ENCODE assay signal across 7 mouse cellular contexts in genomic region chr4:44113393-44114138, GRCm38 (mm10). TPM values are rescaled to one million over a fixed set of nuclear protein-coding genes. Genes with fewer than 3 reads are reported as not detected.
DNase-seq lines count a peak whose midpoint lies in the region; ATAC-seq and TF ChIP-seq lines count a peak whose summit lies in the region.

No protein-coding gene starts in this region.

- no peak for TF ChIP-seq POLR2A in MEL (IDR thresholded peaks at IDR 0.05; ENCODE audit: control insufficient read depth in 1 of 2, insufficient read depth in 1 of 2, low read depth in 1 of 2, low read length in 2 of 2, poor library complexity in 1 of 2)

- H3K79me2 ChIP-seq in MEL (ENCODE audit: control insufficient read depth, insufficient read depth, low read length, poor library complexity) = no peaks in the 10 kb centered on the region

- 22% methylated on average over 16 of the region's 16 CpGs for WGBS in kidney, postnatal 0 days

- H3K4me2 ChIP-seq in kidney, postnatal 0 days (ENCODE audit: low read length) = peak overlapping the region; percentile 43

- TF ChIP-seq RAD21 in MEL (IDR thresholded peaks at IDR 0.05; ENCODE audit: low read depth, low read length) = no peak

- H3K36me3 ChIP-seq in kidney, postnatal 0 days (ENCODE audit: insufficient read depth, low read length) = no peaks in the 10 kb centered on the region
- no peaks in the 10 kb centered on the region for H3K36me3 ChIP-seq in MEL (ENCODE audit: control insufficient read depth in 1 of 2, insufficient read depth in 2 of 2, low read length in 2 of 2)

- ATAC-seq in kidney, postnatal 0 days (replicated peaks; ENCODE audit: low FRiP score, low read depth) = no peak
- no peak for ATAC-seq in cerebellum, adult (ENCODE audit: insufficient number of reproducible peaks, low FRiP score, low TSS enrichment)

- H3K9me3 ChIP-seq in kidney, postnatal 0 days (replicated peaks; ENCODE audit: low read length) = no peaks in the 10 kb centered on the region
- no peaks in the 10 kb centered on the region for H3K9me3 ChIP-seq in MEL (replicated peaks; ENCODE audit: insufficient read depth, low read length)

- no peak overlapping the region for H3K27ac ChIP-seq in kidney, postnatal 0 days
- peak overlapping the region; percentile 36; the same call in 1 of the 2 replicates for H3K27ac ChIP-seq in MEL (ENCODE audit: control insufficient read depth, low read depth, low read length)

- peak; percentile 18 for DNase-seq in kidney, postnatal 0 days (ENCODE audit: low spot score)
- DNase-seq in kidney, adult 18-20 months = no peak
- DNase-seq in MEL (ENCODE audit: low read depth, low spot score) = peak; percentile 86
- peak; percentile 47 for DNase-seq in embryo, embryonic 11 days
- peak; percentile 53 for DNase-seq in naive thymus-derived CD4-positive, alpha-beta T cell, adult 2 months (ENCODE audit: low read depth)
- no peak for DNase-seq in gastrocnemius, postnatal 14 days

- TF ChIP-seq EP300 in MEL (IDR thresholded peaks at IDR 0.05; ENCODE audit: low read depth in 1 of 2, low read length in 2 of 2) = no peak

- no peak for TF ChIP-seq CTCF in kidney, postnatal 0 days (IDR thresholded peaks at IDR 0.05; ENCODE audit: low read depth)
- TF ChIP-seq CTCF in MEL (IDR thresholded peaks at IDR 0.05 in 2 of 3, conservative IDR thresholded peaks at IDR 0.05 in 1 of 3; ENCODE audit: control insufficient read depth in 1 of 3, insufficient read depth in 1 of 3, low read depth in 2 of 3, low read length in 3 of 3, poor library complexity in 1 of 3, severe bottlenecking in 1 of 3) = no peak

- intact Hi-C loops in gastrocnemius, postnatal 14 days (cut with DNase I; ENCODE audit: low total_unique reads) = no loop called here

- no peak overlapping the region for H3K9ac ChIP-seq in kidney, postnatal 0 days (ENCODE audit: low read depth, low read length)
- peak overlapping the region; percentile 61 for H3K9ac ChIP-seq in MEL (ENCODE audit: control insufficient read depth, low read depth, low read length, poor library complexity, severe bottlenecking)

- peaks cover 10% of the 10 kb centered on the region for H3K4me1 ChIP-seq in kidney, postnatal 0 days (replicated peaks; ENCODE audit: insufficient read depth, low read length)
- peaks cover 0 to 12% of the 10 kb centered on the region in 2 experiments; a peak in 1 of 4 replicates for H3K4me1 ChIP-seq in MEL (ENCODE audit: control insufficient read depth in 1 of 2, insufficient read depth in 2 of 2, low read length in 2 of 2)

- H3K27me3 ChIP-seq in kidney, postnatal 0 days (ENCODE audit: insufficient read depth, low read length) = no peaks in the 10 kb centered on the region
- no peaks in the 10 kb centered on the region; a peak in 1 of 4 replicates for H3K27me3 ChIP-seq in MEL (ENCODE audit: control insufficient read depth in 1 of 2, insufficient read depth in 2 of 2, low read length in 2 of 2)

- H3K4me3 ChIP-seq in kidney, postnatal 0 days (replicated peaks; ENCODE audit: low read depth, low read length) = no peak overlapping the region
- H3K4me3 ChIP-seq in MEL (ENCODE audit: control insufficient read depth in 1 of 2, insufficient read depth in 1 of 2, low read depth in 2 of 2, low read length in 2 of 2) = peak overlapping the region; percentile 73 to 79

TF ChIP-seq in MEL, 35 proteins besides CTCF, POLR2A, EP300 and RAD21:
- no peak for TF ChIP-seq GATA1 (IDR thresholded peaks at IDR 0.05; ENCODE audit: low read depth, low read length)
- no peak for TF ChIP-seq USF2 (IDR thresholded peaks at IDR 0.05; ENCODE audit: borderline replicate concordance in 1 of 2, insufficient read depth in 1 of 2, low read depth in 1 of 2, low read length in 2 of 2)
- peak; percentile 6; the same call in 1 of the 2 replicates for TF ChIP-seq TCF12 (IDR thresholded peaks at IDR 0.05; ENCODE audit: low read depth, low read length)
- TF ChIP-seq CHD2 (IDR thresholded peaks at IDR 0.05; ENCODE audit: low read length) = no peak
- no peak for TF ChIP-seq ELF1 (IDR thresholded peaks at IDR 0.05; ENCODE audit: low read depth, low read length)
- peak; percentile 81 for TF ChIP-seq ZNF384 (IDR thresholded peaks at IDR 0.05; ENCODE audit: low read depth, low read length)
- no peak for TF ChIP-seq KAT2A (conservative IDR thresholded peaks at IDR 0.05; ENCODE audit: low read depth, low read length)
- TF ChIP-seq GABPA (IDR thresholded peaks at IDR 0.05; ENCODE audit: low read depth, low read length) = no peak
- TF ChIP-seq UBTF (IDR thresholded peaks at IDR 0.05; ENCODE audit: borderline replicate concordance, insufficient read depth, low read depth, low read length) = no peak
- TF ChIP-seq MXI1 (IDR thresholded peaks at IDR 0.05; ENCODE audit: low read depth, low read length) = peak; percentile 27; the same call in 1 of the 2 replicates
- no peak for TF ChIP-seq MYB (IDR thresholded peaks at IDR 0.05; ENCODE audit: low read depth, low read length)
- no peak for TF ChIP-seq MAFK (IDR thresholded peaks at IDR 0.05; ENCODE audit: borderline replicate concordance, low read depth, low read length)
- no peak for TF ChIP-seq SIN3A (IDR thresholded peaks at IDR 0.05; ENCODE audit: low read length)

RNA-seq across cellular contexts. Expression of gene Gne, which starts 29.6 kb away (rescaled TPM):
- 21.2 and 22.8 TPM in 2 replicates for polyA plus RNA-seq in kidney, postnatal 0 days (2015; fragmentation: Nextera tagmentation; extraction: Ambion mirVana)
- 28.2 and 32.4 TPM in 2 replicates for total RNA-seq in MEL (2012; rRNA removed)
- polyA plus RNA-seq in MEL (2012; ENCODE audit: insufficient read depth in 1 of 2, insufficient read length in 2 of 2, low read depth in 1 of 2, low replicate concordance in 2 of 2, missing spikeins in 1 of 2) = 100 to 1,000 TPM in 1 of 2 experiments, 10 to 100 TPM in 1; 53.0 to 127 TPM
- total RNA-seq in gastrocnemius, postnatal 14 days (2021) = 10 to 100 TPM; 12.4 to 13.0 TPM

Comparison
In these comparisons a context has a peak if more than half of its experiments do, and no peak if none do; other contexts are left out.
1. DNase-seq: peak in kidney, postnatal 0 days (single experiment), MEL (single experiment), embryo, embryonic 11 days (single experiment) and naive thymus-derived CD4-positive, alpha-beta T cell, adult 2 months (single experiment); none in kidney, adult 18-20 months (single experiment) and gastrocnemius, postnatal 14 days (single experiment).